11 mouse cellular contexts compared by ENCODE assay signal in genomic region chr17:66761326-66762296, GRCm38 (mm10).
DNase-seq lines count a peak whose midpoint lies in the region; ATAC-seq lines count a peak whose summit lies in the region.
"Had no signal": no experiment of that assay in that cellular context is flagged by ENCODE, and none has a peak within 500 bp of the region (broad histone marks: within the 10 kb centered on the region; RNA-seq: fewer than 3 reads in every experiment).

No protein-coding gene starts in this region.

- DNase-seq in embryonic facial prominence, embryonic 10.5 days (ENCODE audit: low spot score) = no peak
- peak; percentile 22 for DNase-seq in right cerebral cortex, postnatal 14 days
- no peak for DNase-seq in right cerebral cortex, adult 18-20 months
- DNase-seq in mesoderm, embryonic 11.5 days (ENCODE audit: low read depth, low spot score) = peak; percentile 58
- no peak for DNase-seq in adrenal gland, postnatal 10 days
- no peak for DNase-seq in frontal cortex, postnatal 25 days (ENCODE audit: low spot score in 2 of 2)
- DNase-seq: gastrocnemius, postnatal 14 days; heart, postnatal 4 days had no signal

- no peaks in the 10 kb centered on the region for H3K27me3 ChIP-seq in embryonic facial prominence, embryonic 13.5 days
- no peaks in the 10 kb centered on the region for H3K27me3 ChIP-seq in embryonic facial prominence, embryonic 10.5 days (replicated peaks; ENCODE audit: low read depth, poor library complexity, severe bottlenecking)

- no peak overlapping the region for H3K27ac ChIP-seq in embryonic facial prominence, embryonic 13.5 days
- no peak overlapping the region for H3K27ac ChIP-seq in embryonic facial prominence, embryonic 10.5 days (replicated peaks)
- H3K27ac ChIP-seq: macrophage had no signal

- no peak overlapping the region for H3K9ac ChIP-seq in embryonic facial prominence, embryonic 13.5 days

- no peak overlapping the region for H3K4me3 ChIP-seq in embryonic facial prominence, embryonic 13.5 days
- no peak overlapping the region for H3K4me3 ChIP-seq in embryonic facial prominence, embryonic 10.5 days

- 62% methylated on average over 26 of the region's 26 CpGs for WGBS in embryonic facial prominence, embryonic 13.5 days
- 69% methylated on average over 26 of the region's 26 CpGs for WGBS in embryonic facial prominence, embryonic 10.5 days

- no peak for ATAC-seq in embryonic facial prominence, embryonic 13.5 days (ENCODE audit: insufficient number of reproducible peaks, insufficient read depth, low FRiP score, low TSS enrichment, low read depth)
- no peak for ATAC-seq in megakaryocyte-erythroid progenitor cell, adult 5-6 weeks (replicated peaks; ENCODE audit: low FRiP score, low TSS enrichment, poor library complexity, severe bottlenecking)

- H3K9me3 ChIP-seq in embryonic facial prominence, embryonic 13.5 days = no peaks in the 10 kb centered on the region
- no peaks in the 10 kb centered on the region for H3K9me3 ChIP-seq in embryonic facial prominence, embryonic 10.5 days

- peaks cover 6% of the 10 kb centered on the region for H3K36me3 ChIP-seq in embryonic facial prominence, embryonic 13.5 days
- 0 out of 2 replicates have a peak, but pooled peaks cover 4% of the 10 kb centered on the region for H3K36me3 ChIP-seq in embryonic facial prominence, embryonic 10.5 days (replicated peaks)

- peaks cover 14% of the 10 kb centered on the region for H3K4me1 ChIP-seq in embryonic facial prominence, embryonic 13.5 days
- H3K4me1 ChIP-seq in embryonic facial prominence, embryonic 10.5 days = peaks cover 18% of the 10 kb centered on the region

- peak overlapping the region; percentile 11; the same call in 1 of the 2 replicates for H3K4me2 ChIP-seq in embryonic facial prominence, embryonic 13.5 days

Comparison
In these comparisons a context has a peak if more than half of its experiments do, and no peak if none do; other contexts are left out.
1. DNase-seq: peak in right cerebral cortex, postnatal 14 days (single experiment) and mesoderm, embryonic 11.5 days (single experiment); none in embryonic facial prominence, embryonic 10.5 days (single experiment), right cerebral cortex, adult 18-20 months (single experiment), adrenal gland, postnatal 10 days (single experiment) and frontal cortex, postnatal 25 days (0 of 2).